Mouse (Mus musculus): Measurements from ENCODE around the gene Rbmx. TPM values are rescaled to one million over a fixed set of nuclear protein-coding genes. Genes with fewer than 3 reads are reported as not detected.

Gene Rbmx
- polyA plus RNA-seq, 1 experiment from 2014 or later = 305 TPM

DNA sequence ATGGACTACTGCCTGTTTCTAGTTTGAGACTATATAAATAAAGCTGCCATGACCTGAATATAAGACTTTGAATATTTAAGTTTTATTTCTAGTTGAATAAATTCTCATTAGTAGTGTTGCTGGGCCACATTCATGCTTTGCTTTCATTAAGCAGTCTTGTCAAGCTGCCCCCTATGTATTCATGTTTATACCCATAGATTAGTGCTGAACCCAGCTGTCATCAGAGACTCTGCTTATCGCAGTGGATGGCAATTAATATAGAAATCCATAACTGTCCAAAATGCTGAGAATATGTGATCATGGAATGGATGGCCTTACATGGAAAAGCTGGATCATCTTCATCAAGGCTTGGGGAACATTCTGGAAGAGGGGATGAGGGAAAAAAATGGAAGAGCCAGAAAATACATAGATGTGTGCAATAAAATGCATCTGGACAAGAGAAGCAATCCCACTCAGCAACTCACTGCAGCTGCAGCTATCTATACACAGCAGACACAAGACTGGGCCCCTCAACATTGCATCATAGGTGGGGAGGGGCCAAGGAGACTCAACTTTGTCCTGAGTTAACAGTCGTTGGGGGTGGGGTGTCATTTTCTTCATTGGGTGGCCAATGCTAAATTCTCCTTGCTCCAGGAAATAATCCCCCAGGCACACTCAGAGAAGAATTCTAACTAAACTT, 27.8 kb downstream of the Rbmx start:
- Histone ChIP-seq H3K4me2 (no peak overlapping the region), H3K9ac (no peak overlapping the region), H3K27ac (no peak overlapping the region), H3K27me3 (no peaks in the 10 kb centered on the region), H3K36me3 (replicated peaks) (no peaks in the 10 kb centered on the region), H3K4me1 (no peaks in the 10 kb centered on the region), H3K9me3 (no peaks in the 10 kb centered on the region), H3K4me3 (replicated peaks) (no peak overlapping the region)
- ATAC-seq (ENCODE audit: low FRiP score) = no peak
- WGBS = 76% methylated on average over 2 of the region's 2 CpGs

DNA sequence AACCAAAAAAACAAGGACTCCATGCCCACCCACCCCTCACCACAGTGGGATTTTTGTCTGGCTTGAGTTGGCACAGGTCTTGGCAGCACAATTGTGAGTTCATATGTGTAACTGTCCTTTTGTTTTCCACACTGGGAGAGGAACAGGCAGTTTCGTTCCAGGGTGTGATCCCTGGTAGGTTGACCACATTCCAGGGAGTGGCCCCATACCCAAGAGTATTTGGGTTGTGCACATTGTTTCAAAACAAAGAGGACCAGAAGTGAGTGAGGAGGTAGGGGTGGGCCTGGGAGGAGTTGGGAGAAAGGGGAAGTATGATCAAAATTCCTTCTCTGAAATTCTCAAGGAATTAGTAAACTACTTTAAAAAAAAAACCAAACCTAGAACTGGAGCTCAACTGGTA, 33.5 kb downstream of the Rbmx start:
- Histone ChIP-seq H3K27ac (no peak overlapping the region), H3K4me2 (no peak overlapping the region), H3K4me1 (no peaks in the 10 kb centered on the region), H3K27me3 (no peaks in the 10 kb centered on the region), H3K4me3 (replicated peaks) (no peak overlapping the region), H3K9me3 (no peaks in the 10 kb centered on the region), H3K36me3 (replicated peaks) (no peaks in the 10 kb centered on the region), H3K9ac (no peak overlapping the region)
- no peak for ATAC-seq (ENCODE audit: low FRiP score)
- WGBS = 77% methylated on average over 1 of the region's 1 CpGs

- Histone ChIP-seq H3K4me2 (no peak overlapping the region), H3K9ac (no peak overlapping the region), H3K27ac (no peak overlapping the region), H3K4me3 (replicated peaks) (no peak overlapping the region), H3K36me3 (replicated peaks) (no peaks in the 10 kb centered on the region), H3K9me3 (no peaks in the 10 kb centered on the region), H3K4me1 (no peaks in the 10 kb centered on the region), H3K27me3 (no peaks in the 10 kb centered on the region)
- no peak for ATAC-seq (ENCODE audit: low FRiP score)
- 73% methylated on average over 4 of the region's 4 CpGs for whole genome bisulfite sequencing
Measured at GRCm38 (mm10) chrX:57339220-57339619, 53.6 kb downstream of the Rbmx start.

DNA sequence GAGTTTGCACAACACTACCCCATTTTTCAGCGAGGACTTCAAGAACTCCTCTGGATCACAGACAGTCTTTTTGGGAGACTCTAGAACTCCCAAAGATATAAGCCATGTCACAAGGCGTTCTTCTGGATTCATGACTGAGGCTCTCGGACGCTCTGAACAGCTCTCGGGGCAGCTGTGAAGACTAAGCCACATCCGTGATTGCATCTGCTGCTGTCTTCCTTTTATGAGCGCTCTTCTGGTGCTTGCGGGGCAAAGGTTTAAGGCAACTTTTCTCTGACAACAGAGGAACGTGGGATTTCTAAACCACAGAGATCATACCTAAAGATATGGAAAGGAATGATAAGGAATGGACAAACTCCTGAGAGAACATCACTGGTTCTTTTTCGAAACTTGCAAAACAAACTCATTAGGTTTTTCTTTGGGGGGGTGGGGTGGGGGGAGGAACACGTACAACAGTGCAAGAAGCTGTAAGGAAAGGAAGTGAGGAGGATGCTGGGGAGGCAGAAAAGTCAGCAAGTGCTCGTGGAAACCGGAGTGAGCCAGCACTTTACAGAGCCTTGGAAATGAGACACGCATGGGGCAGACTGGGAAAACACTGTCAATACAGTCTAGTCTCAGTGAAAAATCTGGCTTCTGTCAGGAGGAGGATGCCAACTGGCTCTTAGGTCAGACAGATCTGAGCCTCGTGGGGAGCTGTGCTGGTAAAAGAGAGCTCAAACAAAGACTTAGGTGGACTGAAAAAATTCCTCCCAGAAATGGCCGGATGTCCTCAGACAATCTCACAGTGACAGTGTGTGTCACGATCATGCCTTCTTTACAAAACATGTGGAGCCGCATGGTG, 54.2 kb downstream of the Rbmx start, which contains the start of gene Arhgef6:
Gene Arhgef6, minus strand, starts transcription at position 359 of the 841 bp plus-strand sequence.
- no peak for ATAC-seq (ENCODE audit: low FRiP score)
- WGBS = 74% methylated on average over 18 of the region's 18 CpGs
- H3K27ac ChIP-seq = no peak within 1 kb of the TSS

GRCm38 (mm10) chrX:57337582-57337981, 55.3 kb downstream of the Rbmx start:
- Histone ChIP-seq H3K27ac (no peak overlapping the region), H3K4me1 (no peaks in the 10 kb centered on the region)
- no peak for ATAC-seq (ENCODE audit: low FRiP score)

More for the DNA sequence above, 54.2 kb downstream of the Rbmx start, which contains the start of gene Arhgef6:
- Histone ChIP-seq H3K27me3 (no peaks in the 10 kb centered on the region), H3K4me2 (no peak within 1 kb of the TSS), H3K36me3 (replicated peaks) (no peaks in the 10 kb centered on the region), H3K4me1 (no peaks in the 10 kb centered on the region), H3K9ac (no peak within 1 kb of the TSS), H3K4me3 (replicated peaks) (no peak within 1 kb of the TSS), H3K9me3 (no peaks in the 10 kb centered on the region)

GRCm38 (mm10) chrX:57336958-57337357, 55.9 kb downstream of the Rbmx start:
- ATAC-seq (ENCODE audit: low FRiP score) = no peak
- Histone ChIP-seq H3K27me3 (no peaks in the 10 kb centered on the region), H3K4me2 (no peak overlapping the region), H3K4me1 (no peaks in the 10 kb centered on the region), H3K36me3 (replicated peaks) (no peaks in the 10 kb centered on the region), H3K4me3 (replicated peaks) (no peak overlapping the region), H3K27ac (no peak overlapping the region), H3K9me3 (no peaks in the 10 kb centered on the region), H3K9ac (no peak overlapping the region)
- 83% methylated on average over 9 of the region's 9 CpGs for WGBS

More at GRCm38 (mm10) chrX:57337582-57337981, 55.3 kb downstream of the Rbmx start:
- no peak overlapping the region for H3K9ac ChIP-seq
- no peaks in the 10 kb centered on the region for H3K9me3 ChIP-seq
- no peaks in the 10 kb centered on the region for H3K27me3 ChIP-seq
- H3K4me3 ChIP-seq (replicated peaks) = no peak overlapping the region
- no peaks in the 10 kb centered on the region for H3K36me3 ChIP-seq (replicated peaks)
- no peak overlapping the region for H3K4me2 ChIP-seq

GRCm38 (mm10) chrX:57335313-57335712, 57.5 kb downstream of the Rbmx start:
- H3K4me2 ChIP-seq = no peak overlapping the region
- H3K4me3 ChIP-seq (replicated peaks) = no peak overlapping the region
- H3K27me3 ChIP-seq = no peaks in the 10 kb centered on the region
- H3K36me3 ChIP-seq (replicated peaks) = no peaks in the 10 kb centered on the region
- no peak for ATAC-seq (ENCODE audit: low FRiP score)
- H3K9ac ChIP-seq = no peak overlapping the region
- no peaks in the 10 kb centered on the region for H3K4me1 ChIP-seq
- no peaks in the 10 kb centered on the region for H3K9me3 ChIP-seq
- 89% methylated on average over 6 of the region's 6 CpGs for WGBS
- H3K27ac ChIP-seq = no peak overlapping the region

Other genes with a start within 250 kb of the Rbmx start
- not detected in 2 replicates for gene Cd40lg, start 180.9 kb downstream of the Rbmx start, polyA plus RNA-seq (2016; fragmentation: Nextera tagmentation; extraction: Ambion mirVana)
- 6.5 and 7.2 TPM in 2 replicates for gene Arhgef6, start 54.3 kb downstream of the Rbmx start, polyA plus RNA-seq (2016; fragmentation: Nextera tagmentation; extraction: Ambion mirVana)
- not detected in 2 replicates for gene Gm364, start 16.1 kb upstream of the Rbmx start, polyA plus RNA-seq (2016; fragmentation: Nextera tagmentation; extraction: Ambion mirVana)
- 0.06 TPM in 1 of 2 replicates, not detected in the other for gene Gpr101, start 110.7 kb upstream of the Rbmx start, polyA plus RNA-seq (2016; fragmentation: Nextera tagmentation; extraction: Ambion mirVana)

All from forebrain, embryonic 12.5 days (tissue).